Mouse (Mus musculus): Measurements from ENCODE around the gene Fank1. TPM values are rescaled to one million over a fixed set of nuclear protein-coding genes. Genes with fewer than 3 reads are reported as not detected.

Gene Fank1
- polyA plus RNA-seq, 1 experiment from 2014 or later: not detected

Other genes starting within 250 kb of the Fank1 start
- not detected in 2 replicates for gene Tex36, start 174.7 kb upstream of the Fank1 start, polyA plus RNA-seq (2015; fragmentation: Nextera tagmentation; extraction: Ambion mirVana)
- 10.7 and 13.8 TPM in 2 replicates for gene Edrf1, start 139.3 kb upstream of the Fank1 start, polyA plus RNA-seq (2015; fragmentation: Nextera tagmentation; extraction: Ambion mirVana)
- gene Mmp21, start 96.8 kb upstream of the Fank1 start, polyA plus RNA-seq (2015; fragmentation: Nextera tagmentation; extraction: Ambion mirVana): 0.09 TPM in 1 of 2 replicates, not detected in the other
- 121 and 142 TPM in 2 replicates for gene Bccip, start 67.5 kb upstream of the Fank1 start, polyA plus RNA-seq (2015; fragmentation: Nextera tagmentation; extraction: Ambion mirVana)
- 184 and 196 TPM in 2 replicates for gene Uros, start 66.8 kb upstream of the Fank1 start, polyA plus RNA-seq (2015; fragmentation: Nextera tagmentation; extraction: Ambion mirVana)
- 13.1 and 15.4 TPM in 2 replicates for gene Dhx32, start 5.9 kb downstream of the Fank1 start, polyA plus RNA-seq (2015; fragmentation: Nextera tagmentation; extraction: Ambion mirVana)

Data from liver, embryonic 13.5 days (tissue).